Mouse (Mus musculus) hematopoietic stem cell, adult 5-6 weeks (primary cell): ENCODE results near the gene Nacc1. TPM values are rescaled to one million over a fixed set of nuclear protein-coding genes. Genes with fewer than 3 reads are reported as not detected.
A peak's percentile ranks its signal among the peaks of the same experiment; 100 is the strongest.
"Not testable (repeated sequence)": the region's sequence is repeated elsewhere in the genome, so short reads cannot be mapped to it uniquely, and the experiment has no call there.

Source experiments
- ATAC-seq, 2 experiments: fragments of 125-278 bp in 1 of 2; replicated peaks in 1 of 2; 2 replicates each; pipeline ENCODE4 v1.8.0; 2016 to 2017; ENCODE audit warnings: inconsistent platforms in 2 of 2, mild to moderate bottlenecking in 2 of 2, moderate number of reproducible peaks in 2 of 2, low read depth in 1 of 2, moderate TSS enrichment in 1 of 2; ENCODE audit not compliant: low FRiP score in 2 of 2, poor library complexity in 2 of 2, severe bottlenecking in 2 of 2, insufficient read depth in 1 of 2, low TSS enrichment in 1 of 2
- total RNA-seq: library from RNA; stranded (forward); fragments of 172-1452, 232-1000 nt; gene quantifications from 2 replicates; pipeline ENCODE4 v1.2.3, GENCODE M21; 2017

Nacc1 gene
- total RNA-seq, 1 experiment from 2014 or later = 51.0 TPM

GRCm38 (mm10) chr8:84684537-84684936 lies 3.1 kb downstream of the Nacc1 start:
- ATAC-seq = no peak

- no peak for ATAC-seq
Observed at GRCm38 (mm10) chr8:84682257-84682656, 5.4 kb downstream of the Nacc1 start.

GRCm38 (mm10) chr8:84681476-84681875 lies 6.2 kb downstream of the Nacc1 start:
- ATAC-seq = no peak

GRCm38 (mm10) chr8:84677305-84677704 lies 10.4 kb downstream of the Nacc1 start:
- ATAC-seq = no peak

GRCm38 (mm10) chr8:84670295-84671006 lies 17.2 kb downstream of the Nacc1 start:
- not testable (repeated sequence) for ATAC-seq

GRCm38 (mm10) chr8:84668731-84669485 lies 18.8 kb downstream of the Nacc1 start:
- no peak for ATAC-seq

- no peak for ATAC-seq
Observed at GRCm38 (mm10) chr8:84668081-84668480, 19.6 kb downstream of the Nacc1 start.

GRCm38 (mm10) chr8:84665385-84665893 lies 22.2 kb downstream of the Nacc1 start:
- no peak for ATAC-seq

GRCm38 (mm10) chr8:84664566-84665384 lies 22.9 kb downstream of the Nacc1 start:
- peak; percentile 20 to 24; a peak in 3 of 4 replicates for ATAC-seq

GRCm38 (mm10) chr8:84663483-84664327 lies 24.0 kb downstream of the Nacc1 start:
- ATAC-seq = peak; percentile 35 to 46

GRCm38 (mm10) chr8:84662581-84663065 lies 25.0 kb downstream of the Nacc1 start, which contains the start of gene Ier2:
Gene Ier2, minus strand, starts transcription at chr8:84662852.
- peak; percentile 43 to 63 for ATAC-seq

GRCm38 (mm10) chr8:84661961-84662571 lies 25.6 kb downstream of the Nacc1 start:
- no peak; a peak in 1 of 4 replicates for ATAC-seq

GRCm38 (mm10) chr8:84661458-84661871 lies 26.2 kb downstream of the Nacc1 start:
- ATAC-seq = peak; percentile 14 to 15

- no peak for ATAC-seq
Observed at GRCm38 (mm10) chr8:84660819-84661457, 26.7 kb downstream of the Nacc1 start.

GRCm38 (mm10) chr8:84659936-84660818 lies 27.5 kb downstream of the Nacc1 start:
- ATAC-seq = peak in 1 of 2 experiments; percentile 3; a peak in 2 of 4 replicates
